Mouse (Mus musculus) testis, postnatal 14 days (tissue): ENCODE data around the gene Fbxl20.

Experiments used
- DNase-seq: peaks from one replicate; pipeline ENCODE4 v3.0.0; 2021; ENCODE audit warnings: low spot score

Fbxl20 gene

GRCm38 (mm10) chr11:98088224-98088623 is 62.0 kb downstream of the Fbxl20 start:
- no peak for DNase-seq

- no peak for DNase-seq
Measured at GRCm38 (mm10) chr11:98086574-98086973, 63.6 kb downstream of the Fbxl20 start.

GRCm38 (mm10) chr11:98086141-98086540 is 64.1 kb downstream of the Fbxl20 start:
- no peak for DNase-seq

DNA sequence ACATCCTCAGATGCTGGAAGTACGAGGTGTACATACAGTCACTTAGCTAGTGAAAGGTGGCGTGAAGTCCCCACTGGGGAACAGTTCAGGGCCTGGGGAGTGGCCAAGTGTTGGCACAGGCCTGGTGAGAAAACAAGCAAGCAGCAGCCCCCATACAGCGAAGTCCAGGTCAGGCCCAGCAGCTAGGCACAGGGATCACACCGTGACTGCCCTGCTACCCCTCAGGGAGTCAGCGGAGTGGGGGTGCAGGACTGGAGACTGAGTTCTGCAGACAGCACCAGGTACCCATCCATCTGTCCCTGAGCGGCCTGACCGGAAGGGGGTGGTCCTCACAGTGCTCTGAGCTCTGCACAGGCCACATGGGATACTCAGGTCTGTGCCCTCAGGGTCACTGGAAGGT is 67.5 kb downstream of the Fbxl20 start:
- DNase-seq, result no peak

- no peak for DNase-seq
Measured at GRCm38 (mm10) chr11:98080450-98080849, 69.8 kb downstream of the Fbxl20 start.

- no peak for DNase-seq
Measured at GRCm38 (mm10) chr11:98077086-98077485, 73.1 kb downstream of the Fbxl20 start.

GRCm38 (mm10) chr11:98075195-98075808 is 74.9 kb downstream of the Fbxl20 start:
- DNase-seq, result peak; percentile 75

DNA sequence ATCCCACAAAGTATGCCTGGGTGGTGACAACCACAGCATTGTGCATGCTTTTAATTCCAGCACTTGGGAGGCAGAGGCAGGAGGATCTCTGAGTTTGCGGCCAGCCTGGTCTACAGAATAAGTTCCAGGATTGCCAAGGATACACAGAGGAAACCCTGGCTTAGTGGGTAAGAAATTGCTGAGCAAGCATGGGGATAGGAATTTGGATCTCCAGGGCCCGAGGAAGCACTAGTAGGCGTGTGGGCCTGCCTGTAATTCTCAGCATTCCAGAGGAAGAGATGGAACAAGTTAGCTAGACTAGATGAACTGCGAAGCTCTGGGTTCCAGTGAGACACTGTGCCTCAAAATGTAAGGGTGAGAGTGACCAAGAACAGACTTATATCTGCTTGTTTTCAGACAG is 76.8 kb downstream of the Fbxl20 start:
- no peak for DNase-seq

- DNase-seq, result peak; percentile 91
Measured at GRCm38 (mm10) chr11:98067255-98067654, 82.9 kb downstream of the Fbxl20 start.

- peak; percentile 57 for DNase-seq
Measured at GRCm38 (mm10) chr11:98066201-98066600, 84.0 kb downstream of the Fbxl20 start.

- no peak for DNase-seq
Measured at GRCm38 (mm10) chr11:98061904-98062562, 88.2 kb downstream of the Fbxl20 start.

- DNase-seq, result no peak
Measured at GRCm38 (mm10) chr11:98061441-98061840, 88.8 kb downstream of the Fbxl20 start.

DNA sequence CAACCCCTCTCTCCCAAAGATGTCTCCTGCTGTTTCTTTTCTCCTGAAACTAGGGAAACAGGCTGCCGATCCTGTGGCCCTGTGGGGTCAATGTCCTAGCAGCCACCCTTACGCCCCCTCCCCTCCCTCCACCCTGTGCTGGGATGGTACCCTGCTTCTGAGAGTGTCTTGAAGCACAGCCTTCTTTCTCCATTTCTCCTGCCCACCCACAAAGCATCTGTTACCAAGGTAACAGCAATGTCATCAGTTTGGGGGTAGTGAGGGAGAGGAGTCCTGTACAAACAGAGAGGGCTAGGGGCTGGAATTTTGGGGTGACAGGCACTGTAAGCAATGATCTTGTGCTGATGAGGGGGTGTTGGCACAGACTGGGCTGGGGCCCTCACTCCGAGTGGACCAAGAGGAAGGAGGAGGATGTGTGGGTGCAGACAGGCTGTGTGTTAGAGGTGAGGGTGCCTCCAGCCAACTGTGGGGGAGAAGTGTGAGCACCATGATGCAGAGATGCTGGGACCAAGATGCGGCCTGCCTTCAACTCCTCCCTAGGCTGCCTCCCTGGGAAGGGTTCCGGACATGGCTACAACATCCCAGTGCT is 90.0 kb downstream of the Fbxl20 start:
- no peak for DNase-seq

DNA sequence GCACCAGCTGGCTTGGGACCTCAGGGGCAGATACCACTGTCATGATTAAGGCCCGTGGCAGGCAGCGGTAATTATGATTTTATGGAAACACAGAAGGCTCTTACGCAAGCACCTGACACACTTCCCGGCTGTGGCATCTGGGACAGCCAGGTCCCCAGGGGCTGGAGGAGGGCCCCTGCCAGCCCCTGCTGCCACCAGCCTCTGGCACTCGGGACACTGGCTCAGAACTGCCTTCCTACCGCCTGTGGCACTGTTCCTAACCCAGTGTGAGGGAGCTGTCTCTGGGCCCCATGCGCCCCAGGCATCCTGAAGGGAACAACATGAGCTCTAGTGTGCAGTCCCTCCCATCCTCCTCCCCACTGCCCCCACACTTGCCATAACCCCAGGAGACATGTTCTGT is 90.5 kb downstream of the Fbxl20 start:
- DNase-seq, result no peak

- DNase-seq, result peak; percentile 87
Measured at GRCm38 (mm10) chr11:98057998-98058397, 92.2 kb downstream of the Fbxl20 start.

DNA sequence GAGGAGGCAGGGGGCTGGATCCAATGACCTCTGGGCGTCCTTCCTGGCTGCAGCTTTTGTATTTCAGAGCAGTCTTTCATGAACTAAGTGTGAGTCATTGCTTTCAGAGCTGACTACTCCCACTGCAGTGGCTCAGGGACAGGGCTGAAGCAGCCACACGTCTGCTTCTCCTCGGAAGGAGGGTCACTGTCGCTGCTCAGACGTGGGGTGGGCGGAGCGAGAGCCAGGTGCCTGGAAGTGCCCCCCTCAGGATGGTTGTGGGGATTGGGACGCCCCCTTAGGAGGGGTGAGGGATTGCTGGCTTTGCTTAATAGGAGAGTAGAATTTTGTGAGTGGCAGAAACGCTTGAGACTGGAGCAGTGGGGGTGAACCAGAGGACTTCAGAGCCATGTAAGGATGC is 92.7 kb downstream of the Fbxl20 start:
- no peak for DNase-seq

- peak; percentile 85 for DNase-seq
Measured at GRCm38 (mm10) chr11:98052989-98053834, 97.0 kb downstream of the Fbxl20 start, which contains the start of gene Stac2. Stac2 (minus strand) TSS chr11:98053462.

DNA sequence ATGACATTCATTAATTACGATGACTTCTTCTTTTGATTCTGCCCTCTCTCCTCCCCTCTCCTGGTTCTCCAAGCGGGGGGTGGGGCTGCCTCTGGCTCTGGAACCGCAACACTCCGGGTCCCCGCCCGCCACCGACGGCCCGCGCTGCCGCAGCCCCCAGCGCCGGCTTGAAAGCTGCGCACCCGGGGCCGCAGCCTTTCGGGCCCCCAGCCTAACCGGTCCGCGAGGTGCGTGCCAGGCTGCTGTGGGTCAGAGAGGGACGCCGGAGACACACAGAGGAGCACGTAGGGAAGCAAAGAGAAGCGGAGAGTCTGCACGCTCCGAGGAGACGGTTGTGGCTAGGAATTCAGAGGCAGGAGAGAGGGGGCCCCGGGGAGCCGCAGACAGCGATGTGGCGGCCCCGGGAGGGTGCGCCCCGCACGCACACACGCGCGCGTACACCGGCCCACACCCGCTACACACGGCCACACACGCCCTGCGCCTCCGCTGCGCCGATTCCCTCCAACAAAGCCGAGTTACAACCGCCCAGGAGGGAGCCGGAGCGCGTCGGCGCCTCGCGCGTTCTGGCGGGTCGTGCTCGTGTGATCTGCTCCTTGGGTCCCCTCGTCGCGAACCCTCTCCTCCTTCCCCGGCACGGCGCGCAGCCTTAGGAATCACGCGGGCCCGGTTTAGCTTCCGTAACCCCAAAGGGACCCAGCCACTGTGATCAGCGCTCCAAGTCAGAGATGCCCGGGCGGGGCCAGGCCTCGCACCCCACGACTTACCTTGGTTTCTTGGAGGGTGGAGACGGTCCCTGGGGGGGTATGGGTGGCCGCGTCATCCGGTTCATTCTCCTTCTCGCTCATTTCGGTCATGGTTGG is 97.8 kb downstream of the Fbxl20 start:
- DNase-seq, result no peak

DNA sequence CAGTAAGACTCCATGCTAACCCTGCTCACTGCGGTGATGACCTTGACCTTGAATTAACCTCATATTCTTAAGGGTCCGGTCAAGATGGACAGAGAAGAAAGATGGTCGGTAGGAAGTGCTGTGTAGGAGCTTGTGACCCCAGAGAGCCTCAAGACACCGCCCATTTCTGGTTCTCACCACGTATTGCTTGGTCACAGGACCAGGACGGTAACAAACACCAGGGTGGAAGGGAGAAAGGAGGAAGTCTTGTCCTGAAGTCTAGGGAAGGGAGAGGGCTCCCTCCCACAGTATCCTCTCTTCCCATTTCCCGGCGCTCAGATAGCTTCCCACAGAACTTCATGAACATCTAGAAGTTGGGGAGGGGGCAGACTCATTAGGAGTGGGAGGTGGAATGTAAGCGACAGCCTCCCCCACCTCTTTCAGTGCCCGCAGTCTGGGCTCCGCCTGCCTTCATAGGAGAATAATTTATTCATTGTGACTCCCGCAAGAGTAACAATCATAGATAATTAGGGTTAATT is 98.5 kb downstream of the Fbxl20 start:
- DNase-seq, result no peak

- no peak for DNase-seq
Measured at GRCm38 (mm10) chr11:98050940-98051339, 99.3 kb downstream of the Fbxl20 start.

DNA sequence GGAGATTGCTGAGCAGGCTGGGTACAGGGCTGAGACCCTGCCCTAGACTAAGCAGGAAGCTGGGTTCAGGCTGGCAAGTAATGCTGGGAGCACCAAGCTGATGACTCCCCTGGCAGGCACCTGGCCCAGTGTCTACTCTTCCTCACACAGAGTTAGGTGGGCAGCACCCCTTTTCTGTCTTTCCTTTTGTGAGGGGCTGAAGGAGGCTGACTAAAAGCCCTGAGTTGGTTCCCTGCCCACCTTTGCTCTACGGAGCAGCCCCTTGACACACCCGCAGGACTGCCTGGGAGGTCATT is 99.7 kb downstream of the Fbxl20 start:
- DNase-seq, result no peak
